Mouse (Mus musculus) cerebellum, adult 2 months (tissue): ENCODE measurements around the gene Atxn1. TPM values are rescaled to one million over a fixed set of nuclear protein-coding genes. Genes with fewer than 3 reads are reported as not detected.

Experiments used
- DNase-seq, 2 experiments: peaks; one replicate each; pipeline ENCODE4 v3.0.0; 2021
- H3K27ac ChIP-seq: fragments of 200-500 bp; 2 replicates; pipeline ENCODE4 v1.5.1; 2012; ENCODE audit warnings: low read length, control low read depth, inconsistent platforms; ENCODE audit not compliant: insufficient read depth
- H3K27me3 ChIP-seq: fragments of 200-500 bp; 2 replicates; pipeline ENCODE4 v1.6.1; 2012; ENCODE audit warnings: inconsistent platforms, mild to moderate bottlenecking, low read length, moderate library complexity; ENCODE audit not compliant: control insufficient read depth, insufficient read depth
- H3K4me1 ChIP-seq: fragments of 200-500 bp; 2 replicates; pipeline ENCODE4 v1.6.1; 2011; ENCODE audit warnings: low read length; ENCODE audit not compliant: control insufficient read depth, insufficient read depth
- H3K4me3 ChIP-seq: fragments of 200-500 bp; replicated peaks from 2 replicates; pipeline ENCODE3; 2011; ENCODE audit warnings: mild to moderate bottlenecking, low read depth, low read length, control low read depth; ENCODE audit not compliant: insufficient read depth
- CTCF ChIP-seq: fragments of 200-500 bp; IDR thresholded peaks from 2 replicates; pipeline ENCODE4 v1.5.1; 2011; ENCODE audit warnings: low read depth, mild to moderate bottlenecking, control low read depth, low read length, moderate library complexity, borderline replicate concordance; ENCODE audit not compliant: insufficient read depth
- POLR2A ChIP-seq: fragments of 200-500 bp; IDR thresholded peaks from 2 replicates; pipeline ENCODE4 v1.6.1; 2011; ENCODE audit warnings: low read length, control low read depth, borderline replicate concordance; ENCODE audit not compliant: insufficient read depth
- WGBS: fragments of 180-500 bp; shearing (Covaris S2); methylation state at CpG from one replicate; pipeline ENCODE4 v1.1.7; 2018; 5-methylcytosine and 5-hydroxymethylcytosine counted together
- polyA plus RNA-seq: library from polyadenylated mRNA; depleted of rRNA; stranded (reverse); fragments of >200 nt; gene quantifications from 2 replicates; pipeline ENCODE4 v1.2.3, GENCODE M21; 2012

The Atxn1 gene
- polyA plus RNA-seq, 1 experiment = 16.9 TPM

- Histone ChIP-seq H3K4me1 (0 out of 2 replicates have a peak, but pooled peaks cover 3% of the 10 kb centered on the region), H3K27me3 (no peaks in the 10 kb centered on the region), H3K4me3 (no peak overlapping the region), H3K27ac (no peak overlapping the region)
- TF ChIP-seq POLR2A (no peak), CTCF (no peak)
- 14% methylated on average over 2 of the region's 2 CpGs for WGBS
- peak in 1 of 2 experiments; percentile 19 for DNase-seq
Measured at GRCm38 (mm10) chr13:45672628-45673027, 292.2 kb downstream of the Atxn1 start.

GRCm38 (mm10) chr13:45669969-45670368 is 294.8 kb downstream of the Atxn1 start:
- no peak for DNase-seq
- no peak for TF ChIP-seq CTCF
- TF ChIP-seq POLR2A = no peak
- Histone ChIP-seq H3K4me3 (no peak overlapping the region), H3K27me3 (no peaks in the 10 kb centered on the region), H3K27ac (no peak overlapping the region), H3K4me1 (0 out of 2 replicates have a peak, but pooled peaks cover 5% of the 10 kb centered on the region)
- WGBS = 75% methylated on average over 11 of the region's 11 CpGs

GRCm38 (mm10) chr13:45662852-45663251 is 302.0 kb downstream of the Atxn1 start:
- 88% methylated on average over 10 of the region's 10 CpGs for WGBS
- no peak overlapping the region for H3K27ac ChIP-seq

GRCm38 (mm10) chr13:45662216-45662615 is 302.6 kb downstream of the Atxn1 start:
- 55% methylated on average over 3 of the region's 3 CpGs for WGBS
- no peak for DNase-seq
- no peaks in the 10 kb centered on the region for H3K27me3 ChIP-seq
- no peak overlapping the region for H3K27ac ChIP-seq
- no peak overlapping the region for H3K4me3 ChIP-seq
- TF ChIP-seq CTCF = no peak
- TF ChIP-seq POLR2A = no peak
- no peaks in the 10 kb centered on the region; the same call in 1 of the 2 replicates for H3K4me1 ChIP-seq

More at GRCm38 (mm10) chr13:45662852-45663251, 302.0 kb downstream of the Atxn1 start:
- no peak for DNase-seq
- Histone ChIP-seq H3K4me3 (no peak overlapping the region), H3K27me3 (no peaks in the 10 kb centered on the region), H3K4me1 (peaks cover 2% of the 10 kb centered on the region; the same call in 1 of the 2 replicates)
- TF ChIP-seq POLR2A (no peak), CTCF (no peak)

- H3K4me1 ChIP-seq = no peaks in the 10 kb centered on the region; the same call in 1 of the 2 replicates
- TF ChIP-seq CTCF (no peak), POLR2A (no peak)
- no peak overlapping the region for H3K4me3 ChIP-seq
- 58% methylated on average over 12 of the region's 12 CpGs for WGBS
- no peak overlapping the region for H3K27ac ChIP-seq
- no peak for DNase-seq
- H3K27me3 ChIP-seq = no peaks in the 10 kb centered on the region
Measured at GRCm38 (mm10) chr13:45661283-45662185, 303.3 kb downstream of the Atxn1 start.

- Histone ChIP-seq H3K4me3 (no peak overlapping the region), H3K27me3 (no peaks in the 10 kb centered on the region), H3K27ac (no peak overlapping the region), H3K4me1 (no peaks in the 10 kb centered on the region; the same call in 1 of the 2 replicates)
- no peak for DNase-seq
- 68% methylated on average over 4 of the region's 4 CpGs for WGBS
- TF ChIP-seq CTCF (no peak), POLR2A (no peak)
Measured at GRCm38 (mm10) chr13:45659813-45660212, 305.0 kb downstream of the Atxn1 start.

GRCm38 (mm10) chr13:45658343-45658742 is 306.5 kb downstream of the Atxn1 start:
- no peaks in the 10 kb centered on the region; the same call in 1 of the 2 replicates for H3K4me1 ChIP-seq
- no peaks in the 10 kb centered on the region for H3K27me3 ChIP-seq
- WGBS = 96% methylated on average over 5 of the region's 5 CpGs
- H3K4me3 ChIP-seq = no peak overlapping the region
- DNase-seq = no peak
- H3K27ac ChIP-seq = no peak overlapping the region
- TF ChIP-seq CTCF = no peak
- TF ChIP-seq POLR2A = no peak

- WGBS = 96% methylated on average over 1 of the region's 1 CpGs
Measured at GRCm38 (mm10) chr13:45657176-45657575, 307.6 kb downstream of the Atxn1 start.

More at GRCm38 (mm10) chr13:45657176-45657575, 307.6 kb downstream of the Atxn1 start:
- TF ChIP-seq CTCF = no peak
- H3K27ac ChIP-seq = no peak overlapping the region
- H3K4me3 ChIP-seq = no peak overlapping the region
- no peak for DNase-seq
- no peaks in the 10 kb centered on the region for H3K27me3 ChIP-seq
- no peaks in the 10 kb centered on the region; the same call in 1 of the 2 replicates for H3K4me1 ChIP-seq
